Mouse (Mus musculus) kidney, embryonic 16.5 days (tissue): ENCODE results near the gene Kcnn4. TPM values are rescaled to one million over a fixed set of nuclear protein-coding genes. Genes with fewer than 3 reads are reported as not detected.

Source experiments
- ATAC-seq: fragments of 200-750 bp; cut with Nextera tagmentation; 2 replicates; pipeline ENCODE4 v1.8.0; 2017; ENCODE audit warnings: moderate TSS enrichment; ENCODE audit not compliant: low FRiP score, low TSS enrichment
- H3K27ac ChIP-seq: fragments of 300-500 bp; sonication (generic); 2 replicates; pipeline ENCODE4 v1.5.1; 2014; ENCODE audit warnings: low read length
- H3K27me3 ChIP-seq: fragments of 300-500 bp; sonication (generic); 2 replicates; pipeline ENCODE4 v1.6.1; 2014; ENCODE audit warnings: low read length, control low read depth, mixed read lengths; ENCODE audit not compliant: insufficient read depth
- H3K36me3 ChIP-seq: fragments of 300-500 bp; sonication (generic); 2 replicates; pipeline ENCODE4 v1.6.1; 2014; ENCODE audit warnings: low read length, control low read depth, mixed read lengths; ENCODE audit not compliant: insufficient read depth
- H3K4me1 ChIP-seq: fragments of 300-500 bp; sonication (generic); 2 replicates; pipeline ENCODE4 v1.6.1; 2014; ENCODE audit warnings: low read length, control low read depth, mixed read lengths; ENCODE audit not compliant: insufficient read depth
- H3K4me2 ChIP-seq: fragments of 300-500 bp; sonication (generic); replicated peaks from 2 replicates; pipeline ENCODE4 v1.6.1; 2014; ENCODE audit warnings: low read depth, low read length
- H3K4me3 ChIP-seq: fragments of 300-500 bp; sonication (generic); 2 replicates; pipeline ENCODE4 v1.5.1; 2014; ENCODE audit warnings: mild to moderate bottlenecking, low read length
- H3K9ac ChIP-seq: fragments of 300-500 bp; sonication (generic); replicated peaks from 2 replicates; pipeline ENCODE4 v1.6.1; 2014; ENCODE audit warnings: low read length
- H3K9me3 ChIP-seq: fragments of 300-500 bp; sonication (generic); 2 replicates; pipeline ENCODE4 v1.6.1; 2016; ENCODE audit warnings: low read length, control low read depth
- WGBS: fragments of 180-500 bp; shearing (Covaris S2); extraction: QIAGEN DNeasy Blood & Tissue Kit; methylation state at CpG from one replicate; pipeline ENCODE4 v1.1.7; 2014; 5-methylcytosine and 5-hydroxymethylcytosine counted together
- microRNA-seq: library from miRNA; unstranded; fragments of <30 nt; microRNA quantifications from one replicate; pipeline ENCODE4, GENCODE M21; 2016
- polyA plus RNA-seq: library from polyadenylated mRNA; unstranded; fragments of >200 nt; fragmentation: Nextera tagmentation; extraction: Ambion mirVana; gene quantifications from 2 replicates; pipeline ENCODE4 v1.2.1, GENCODE M21; 2015

Kcnn4 gene
- polyA plus RNA-seq, 1 experiment from 2014 or later: 4.4 TPM

- no peak overlapping the region for H3K27ac ChIP-seq
- H3K4me3 ChIP-seq: no peak overlapping the region
- no peaks in the 10 kb centered on the region for H3K36me3 ChIP-seq
- H3K4me2 ChIP-seq: no peak overlapping the region
- WGBS: 87% methylated on average over 5 of the region's 5 CpGs
- H3K9me3 ChIP-seq: peaks cover 6% of the 10 kb centered on the region; the same call in 1 of the 2 replicates
- H3K9ac ChIP-seq: no peak overlapping the region
- no peak for ATAC-seq
- H3K4me1 ChIP-seq: 0 out of 2 replicates have a peak, but pooled peaks cover 7% of the 10 kb centered on the region
- H3K27me3 ChIP-seq: no peaks in the 10 kb centered on the region
Observed at GRCm38 (mm10) chr7:24428725-24429124, 58.7 kb downstream of the Kcnn4 start.

GRCm38 (mm10) chr7:24429413-24430112 is 59.5 kb downstream of the Kcnn4 start:
- H3K4me2 ChIP-seq: no peak overlapping the region
- ATAC-seq: no peak
- H3K9ac ChIP-seq: no peak overlapping the region
- no peak overlapping the region for H3K27ac ChIP-seq
- WGBS: 58% methylated on average over 16 of the region's 16 CpGs
- no peaks in the 10 kb centered on the region for H3K27me3 ChIP-seq
- no peaks in the 10 kb centered on the region for H3K36me3 ChIP-seq
- H3K4me1 ChIP-seq: no peaks in the 10 kb centered on the region
- no peak overlapping the region for H3K4me3 ChIP-seq
- peaks cover 6% of the 10 kb centered on the region; the same call in 1 of the 2 replicates for H3K9me3 ChIP-seq

GRCm38 (mm10) chr7:24430551-24431345 is 60.7 kb downstream of the Kcnn4 start:
- no peaks in the 10 kb centered on the region for H3K27me3 ChIP-seq
- H3K9me3 ChIP-seq: peaks cover 6% of the 10 kb centered on the region; the same call in 1 of the 2 replicates
- no peaks in the 10 kb centered on the region for H3K4me1 ChIP-seq
- 94% methylated on average over 15 of the region's 15 CpGs for WGBS
- H3K9ac ChIP-seq: no peak overlapping the region
- no peaks in the 10 kb centered on the region for H3K36me3 ChIP-seq
- no peak for ATAC-seq
- no peak overlapping the region for H3K4me2 ChIP-seq
- H3K4me3 ChIP-seq: no peak overlapping the region
- H3K27ac ChIP-seq: no peak overlapping the region

GRCm38 (mm10) chr7:24431713-24432112 is 61.6 kb downstream of the Kcnn4 start:
- no peak overlapping the region for H3K4me2 ChIP-seq
- peaks cover 6% of the 10 kb centered on the region; the same call in 1 of the 2 replicates for H3K9me3 ChIP-seq
- H3K4me3 ChIP-seq: no peak overlapping the region
- ATAC-seq: no peak
- H3K27me3 ChIP-seq: no peaks in the 10 kb centered on the region
- H3K27ac ChIP-seq: no peak overlapping the region
- no peaks in the 10 kb centered on the region for H3K36me3 ChIP-seq
- 46% methylated on average over 11 of the region's 11 CpGs for WGBS
- no peak overlapping the region for H3K9ac ChIP-seq
- no peaks in the 10 kb centered on the region for H3K4me1 ChIP-seq

- 63% methylated on average over 5 of the region's 5 CpGs for WGBS
- Histone ChIP-seq H3K4me2 (no peak overlapping the region), H3K9ac (no peak overlapping the region), H3K27me3 (no peaks in the 10 kb centered on the region), H3K4me3 (no peak overlapping the region), H3K9me3 (peaks cover 6% of the 10 kb centered on the region; the same call in 1 of the 2 replicates), H3K4me1 (no peaks in the 10 kb centered on the region), H3K27ac (no peak overlapping the region), H3K36me3 (no peaks in the 10 kb centered on the region)
- ATAC-seq: no peak
Observed at GRCm38 (mm10) chr7:24435305-24435704, 65.2 kb downstream of the Kcnn4 start.

Small RNAs within 50 kb of the gene (microRNA-seq; reads per million reads assigned to microRNA genes)
- gene Gm27592: not detected

Other genes with a start within 250 kb of the Kcnn4 start
- gene Zfp235, start 236.1 kb upstream of the Kcnn4 start, polyA plus RNA-seq: 19.0 and 19.3 TPM in 2 replicates
- gene Zfp114, start 195.2 kb upstream of the Kcnn4 start, polyA plus RNA-seq: 6.1 and 6.9 TPM in 2 replicates
- gene Zfp111, start 158.8 kb upstream of the Kcnn4 start, polyA plus RNA-seq: 11.8 and 13.1 TPM in 2 replicates
- gene Zfp109, start 132.7 kb upstream of the Kcnn4 start, polyA plus RNA-seq: 6.3 and 6.9 TPM in 2 replicates
- gene Zfp108, start 115.5 kb upstream of the Kcnn4 start, polyA plus RNA-seq: 4.4 and 4.9 TPM in 2 replicates
- gene Zfp93, start 99.8 kb upstream of the Kcnn4 start, polyA plus RNA-seq: 12.1 and 14.1 TPM in 2 replicates
- gene Zfp61, start 69.0 kb upstream of the Kcnn4 start, polyA plus RNA-seq: 43.5 and 44.0 TPM in 2 replicates
- gene Zfp94, start 53.6 kb upstream of the Kcnn4 start, polyA plus RNA-seq: 12.8 and 13.9 TPM in 2 replicates
- 0.19 and 0.42 TPM in 2 replicates for gene Tescl, start 36.3 kb upstream of the Kcnn4 start, polyA plus RNA-seq
- not detected in 2 replicates for gene Lypd5, start 21.1 kb upstream of the Kcnn4 start, polyA plus RNA-seq
- 28.3 and 31.9 TPM in 2 replicates for gene Smg9, start 29.4 kb downstream of the Kcnn4 start, polyA plus RNA-seq
- gene Irgc1, start 82.0 kb downstream of the Kcnn4 start, polyA plus RNA-seq: not detected in 2 replicates
- 16.3 and 18.5 TPM in 2 replicates for gene Plaur, start 92.2 kb downstream of the Kcnn4 start, polyA plus RNA-seq
- gene Cadm4, start 111.8 kb downstream of the Kcnn4 start, polyA plus RNA-seq: 4.3 and 6.6 TPM in 2 replicates
- 60.5 and 67.6 TPM in 2 replicates for gene Zfp428, start 136.7 kb downstream of the Kcnn4 start, polyA plus RNA-seq
- gene AC161166.1, start 142.2 kb downstream of the Kcnn4 start, polyA plus RNA-seq: 0.42 and 0.80 TPM in 2 replicates
- gene Irgq, start 160.4 kb downstream of the Kcnn4 start, polyA plus RNA-seq: 7.2 and 7.8 TPM in 2 replicates
- 0.64 and 1.0 TPM in 2 replicates for gene Pinlyp, start 175.9 kb downstream of the Kcnn4 start, polyA plus RNA-seq
- 159 and 164 TPM in 2 replicates for gene Xrcc1, start 176.0 kb downstream of the Kcnn4 start, polyA plus RNA-seq
- gene Ethe1, start 217.3 kb downstream of the Kcnn4 start, polyA plus RNA-seq: 53.0 and 55.2 TPM in 2 replicates
- 3.8 and 3.9 TPM in 2 replicates for gene Zfp575, start 217.4 kb downstream of the Kcnn4 start, polyA plus RNA-seq
- gene Phldb3, start 240.5 kb downstream of the Kcnn4 start, polyA plus RNA-seq: 0.14 and 0.22 TPM in 2 replicates